Mouse (Mus musculus) limb, embryonic 15.5 days (tissue): ENCODE results near the gene Tnp2. TPM values are rescaled to one million over a fixed set of nuclear protein-coding genes. Genes with fewer than 3 reads are reported as not detected.
A peak's percentile ranks its signal among the peaks of the same experiment; 100 is the strongest.

Experiments used
- ATAC-seq: fragments of 200-750 bp; cut with Nextera tagmentation; 2 replicates; pipeline ENCODE4 v1.8.0; 2017; ENCODE audit warnings: low read depth, moderate TSS enrichment; ENCODE audit not compliant: insufficient number of reproducible peaks, low FRiP score, low TSS enrichment
- H3K27ac ChIP-seq: fragments of 300-500 bp; sonication (generic); 2 replicates; pipeline ENCODE4 v1.5.1; 2015; ENCODE audit warnings: moderate library complexity, mild to moderate bottlenecking, inconsistent platforms
- H3K27me3 ChIP-seq: fragments of 300-500 bp; sonication (generic); 2 replicates; pipeline ENCODE4 v1.6.1; 2015; ENCODE audit warnings: inconsistent platforms
- H3K36me3 ChIP-seq: fragments of 300-500 bp; sonication (generic); 2 replicates; pipeline ENCODE4 v1.6.1; 2015; ENCODE audit warnings: inconsistent platforms
- H3K4me1 ChIP-seq: fragments of 300-500 bp; sonication (generic); 2 replicates; pipeline ENCODE4 v1.6.1; 2015; ENCODE audit warnings: inconsistent platforms
- H3K4me2 ChIP-seq: fragments of 300-500 bp; sonication (generic); 2 replicates; pipeline ENCODE4 v1.6.1; 2015; ENCODE audit warnings: mild to moderate bottlenecking, inconsistent platforms
- H3K4me3 ChIP-seq: fragments of 300-500 bp; sonication (generic); 2 replicates; pipeline ENCODE4 v1.5.1; 2015; ENCODE audit warnings: mild to moderate bottlenecking, inconsistent platforms
- H3K9ac ChIP-seq: fragments of 300-500 bp; sonication (generic); 2 replicates; pipeline ENCODE4 v1.6.1; 2015; ENCODE audit warnings: inconsistent platforms
- H3K9me3 ChIP-seq: fragments of 300-500 bp; sonication (generic); 2 replicates; pipeline ENCODE4 v1.6.1; 2016; ENCODE audit warnings: inconsistent platforms
- WGBS: fragments of 180-500 bp; shearing (Covaris S2); methylation state at CpG from one replicate; pipeline ENCODE4 v1.1.7; 2015; 5-methylcytosine and 5-hydroxymethylcytosine counted together
- polyA plus RNA-seq: library from polyadenylated mRNA; unstranded; fragments of >200 nt; fragmentation: Nextera tagmentation; extraction: Ambion mirVana; gene quantifications from 2 replicates; pipeline ENCODE4 v1.2.1, GENCODE M21; 2015

The Tnp2 gene
- polyA plus RNA-seq, 1 experiment from 2014 or later = not detected

DNA sequence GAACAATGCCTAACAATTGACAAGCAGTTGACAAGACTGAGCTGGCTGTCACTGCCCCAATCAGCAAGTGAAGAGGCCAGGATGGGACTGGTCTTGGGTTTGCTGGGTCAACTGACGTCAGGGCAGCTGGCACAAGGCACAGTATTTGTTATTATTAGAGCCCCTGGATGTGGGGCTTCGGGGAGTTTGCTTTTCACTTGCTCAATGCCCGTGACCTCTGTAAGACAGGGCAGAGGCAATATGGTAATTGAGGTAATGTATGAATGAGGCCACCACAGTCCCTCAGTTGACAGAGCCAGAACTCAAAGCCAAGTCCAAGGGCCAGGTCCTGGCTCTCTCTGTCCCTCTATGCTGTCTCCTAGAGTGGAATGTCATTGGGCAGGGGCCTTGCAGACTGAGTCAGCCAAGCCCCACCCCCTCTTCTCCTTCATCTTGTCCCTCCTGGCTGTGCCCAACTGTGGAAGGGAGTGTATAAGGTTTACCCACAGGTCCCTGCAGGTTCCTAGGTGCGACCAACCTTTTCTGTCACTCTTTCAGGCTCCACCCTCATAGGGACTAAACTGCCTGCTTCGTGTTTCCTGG, 10.8 kb downstream of the Tnp2 start:
- no peak for ATAC-seq
- WGBS = 75% methylated on average over 5 of the region's 5 CpGs
- no peak overlapping the region for H3K4me3 ChIP-seq

DNA sequence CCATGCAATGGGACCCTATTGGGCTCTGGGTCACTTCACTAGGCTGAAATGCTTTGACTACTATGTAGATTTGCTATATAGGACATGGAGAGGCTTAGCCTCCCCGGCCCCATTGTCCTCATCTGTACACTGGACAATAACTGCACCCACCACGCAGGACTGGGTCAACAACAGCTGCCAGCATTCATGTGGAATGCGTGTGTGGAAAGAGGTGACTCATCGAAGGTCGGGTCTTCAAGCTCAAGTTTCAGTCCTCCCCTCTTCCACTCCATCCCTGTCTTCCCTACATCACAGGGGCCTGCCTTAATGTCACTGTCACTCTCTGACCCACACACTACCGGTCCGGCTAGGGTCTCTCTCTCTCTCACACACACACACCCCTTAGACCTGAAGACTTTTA, 12.1 kb downstream of the Tnp2 start:
- no peak for ATAC-seq
- WGBS = 54% methylated on average over 7 of the region's 7 CpGs

More for the DNA sequence above, 10.8 kb downstream of the Tnp2 start:
- Histone ChIP-seq H3K27me3 (no peaks in the 10 kb centered on the region), H3K4me2 (no peak overlapping the region), H3K36me3 (no peaks in the 10 kb centered on the region), H3K4me1 (peaks cover 26% of the 10 kb centered on the region), H3K9ac (no peak overlapping the region), H3K9me3 (no peaks in the 10 kb centered on the region), H3K27ac (no peak overlapping the region)

DNA sequence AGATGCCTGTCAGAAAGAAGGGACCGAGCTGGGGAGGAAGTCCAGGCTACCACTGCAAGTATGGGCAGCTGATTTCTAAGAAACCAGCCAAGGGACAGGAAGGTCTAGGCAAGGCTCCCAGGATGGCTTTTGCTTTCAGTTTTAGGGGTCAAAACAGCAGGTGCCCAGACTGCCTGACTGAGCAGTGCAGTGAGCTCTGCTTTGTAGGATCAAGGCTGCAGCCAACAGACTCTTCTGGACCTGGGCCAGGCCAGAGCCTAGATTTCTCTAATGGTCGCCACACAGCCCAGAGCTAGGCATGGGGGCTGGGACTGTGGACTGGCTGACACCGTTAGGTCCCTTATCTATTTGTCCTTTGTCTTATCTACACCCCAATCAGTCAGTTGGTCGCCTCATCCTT, 13.7 kb downstream of the Tnp2 start:
- WGBS = 66% methylated on average over 4 of the region's 4 CpGs
- H3K4me2 ChIP-seq = no peak overlapping the region
- no peak for ATAC-seq
- H3K36me3 ChIP-seq = no peaks in the 10 kb centered on the region
- H3K9ac ChIP-seq = no peak overlapping the region
- H3K9me3 ChIP-seq = no peaks in the 10 kb centered on the region
- peaks cover 13% of the 10 kb centered on the region for H3K4me1 ChIP-seq
- H3K27me3 ChIP-seq = no peaks in the 10 kb centered on the region
- H3K27ac ChIP-seq = no peak overlapping the region
- no peak overlapping the region for H3K4me3 ChIP-seq

More for the DNA sequence above, 12.1 kb downstream of the Tnp2 start:
- Histone ChIP-seq H3K27ac (no peak overlapping the region), H3K4me3 (no peak overlapping the region), H3K4me2 (no peak overlapping the region), H3K9me3 (no peaks in the 10 kb centered on the region), H3K27me3 (no peaks in the 10 kb centered on the region), H3K9ac (no peak overlapping the region), H3K4me1 (peaks cover 15% of the 10 kb centered on the region), H3K36me3 (no peaks in the 10 kb centered on the region)

DNA sequence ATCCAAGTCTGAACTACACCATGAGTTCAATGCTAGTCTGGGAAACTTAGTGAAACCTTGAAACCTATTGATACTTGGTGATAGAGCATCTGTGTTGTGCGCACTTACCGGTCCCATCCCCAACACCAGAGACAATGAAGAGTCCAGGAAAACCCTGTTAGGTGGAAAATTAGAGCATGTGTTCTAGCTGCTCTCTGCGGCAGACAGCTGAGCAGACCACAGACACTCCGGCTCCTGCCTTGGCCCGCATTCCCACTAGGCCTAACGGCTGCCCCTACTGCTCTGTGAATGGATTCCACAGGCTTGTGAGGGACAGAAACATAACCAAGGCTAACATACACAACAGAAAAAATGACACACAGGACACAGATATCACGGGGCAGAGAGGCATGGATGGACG, 14.9 kb downstream of the Tnp2 start:
- ATAC-seq = no peak
- no peak overlapping the region for H3K4me2 ChIP-seq
- H3K4me1 ChIP-seq = peaks cover 23% of the 10 kb centered on the region
- no peaks in the 10 kb centered on the region for H3K9me3 ChIP-seq
- H3K27ac ChIP-seq = no peak overlapping the region
- H3K9ac ChIP-seq = no peak overlapping the region
- no peaks in the 10 kb centered on the region for H3K27me3 ChIP-seq
- 71% methylated on average over 8 of the region's 8 CpGs for WGBS
- no peak overlapping the region for H3K4me3 ChIP-seq
- no peaks in the 10 kb centered on the region for H3K36me3 ChIP-seq

DNA sequence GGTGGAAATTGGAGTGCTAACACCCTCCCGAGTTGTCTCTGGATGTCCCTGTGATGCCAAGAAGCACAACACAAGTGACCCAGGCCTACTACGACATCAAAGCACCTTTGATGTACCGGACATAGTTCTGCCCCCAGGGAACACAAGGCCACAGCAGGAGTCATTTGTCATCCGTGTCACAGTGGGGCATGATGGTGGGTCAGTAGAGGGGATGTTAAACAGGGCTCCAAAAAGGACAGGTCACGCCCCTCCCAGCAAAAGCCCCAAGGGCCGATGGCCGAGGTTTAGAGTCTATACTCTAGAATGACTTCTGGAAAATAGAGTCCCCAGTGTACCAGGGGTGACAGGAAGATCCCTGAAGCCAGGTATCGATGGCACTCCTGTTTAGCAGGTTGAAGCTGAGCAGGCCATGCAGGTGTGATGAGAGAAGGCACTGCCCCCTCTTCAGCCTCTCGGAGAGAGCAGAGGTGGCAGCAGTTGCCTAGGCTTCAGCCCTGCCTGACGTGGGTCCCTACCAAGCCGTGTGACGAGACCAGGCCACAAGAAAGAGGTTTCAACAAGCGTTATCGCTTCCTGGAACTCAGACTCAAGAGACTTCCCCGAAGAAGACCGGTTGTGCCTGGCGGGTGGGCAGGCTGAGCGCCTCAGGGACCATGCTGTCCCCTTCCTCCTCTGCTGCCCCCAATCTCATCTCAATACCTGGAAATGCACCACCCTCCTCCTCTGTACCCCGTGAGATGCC, 16.5 kb downstream of the Tnp2 start:
- no peak overlapping the region for H3K4me3 ChIP-seq
- H3K4me1 ChIP-seq = peaks cover 23% of the 10 kb centered on the region
- ATAC-seq = no peak
- H3K4me2 ChIP-seq = no peak overlapping the region
- H3K27me3 ChIP-seq = no peaks in the 10 kb centered on the region
- WGBS = 52% methylated on average over 19 of the region's 19 CpGs
- no peaks in the 10 kb centered on the region for H3K9me3 ChIP-seq
- no peaks in the 10 kb centered on the region for H3K36me3 ChIP-seq
- no peak overlapping the region for H3K27ac ChIP-seq
- no peak overlapping the region for H3K9ac ChIP-seq

DNA sequence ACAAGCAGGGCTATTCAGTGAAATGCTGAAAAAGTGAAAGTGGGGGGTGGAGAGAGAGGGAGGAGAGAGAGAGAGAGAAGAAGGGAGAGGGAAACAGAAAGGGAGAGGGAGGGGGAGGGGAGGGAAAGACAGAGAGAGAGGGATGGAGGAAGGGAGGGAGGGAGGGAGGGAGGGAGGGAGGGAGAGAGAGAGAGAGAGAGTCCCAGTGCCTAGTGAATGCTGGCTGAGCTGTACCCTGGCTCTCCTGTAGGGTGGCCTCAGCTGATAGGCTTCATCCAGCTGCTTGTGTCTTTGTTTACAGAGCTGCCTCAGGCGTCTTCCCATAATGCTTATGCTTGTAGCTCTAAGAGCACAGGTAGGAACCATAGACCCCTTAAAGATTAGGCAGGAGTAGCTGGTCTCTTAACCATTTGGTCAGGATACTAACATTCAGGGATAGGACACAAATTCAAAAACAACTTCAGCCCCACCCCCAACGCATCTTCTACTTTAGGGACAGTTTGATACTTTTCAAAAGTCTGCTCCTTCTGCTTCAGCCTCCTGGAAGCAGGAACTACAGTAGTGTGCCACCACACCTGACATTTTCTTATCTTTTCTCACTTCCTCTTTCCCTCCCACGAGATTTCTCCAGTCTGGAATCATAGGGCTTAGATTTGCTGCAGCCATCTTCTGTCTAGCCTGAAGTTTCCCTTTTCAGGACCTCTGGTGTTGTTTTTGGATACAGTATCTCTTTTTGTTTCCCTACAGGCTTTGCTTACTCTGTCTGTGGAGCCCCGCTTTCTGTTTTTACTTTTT, 17.7 kb downstream of the Tnp2 start:
- no peaks in the 10 kb centered on the region for H3K36me3 ChIP-seq
- no peak overlapping the region for H3K9ac ChIP-seq
- H3K27me3 ChIP-seq = no peaks in the 10 kb centered on the region
- H3K9me3 ChIP-seq = no peaks in the 10 kb centered on the region
- no peak for ATAC-seq
- H3K4me2 ChIP-seq = no peak overlapping the region
- H3K4me1 ChIP-seq = peaks cover 23% of the 10 kb centered on the region
- 0 out of 2 replicates have a peak overlapping the region, but pooled peaks have one; percentile 22 for H3K27ac ChIP-seq
- no peak overlapping the region for H3K4me3 ChIP-seq
- 45% methylated on average over 4 of the region's 4 CpGs for WGBS

DNA sequence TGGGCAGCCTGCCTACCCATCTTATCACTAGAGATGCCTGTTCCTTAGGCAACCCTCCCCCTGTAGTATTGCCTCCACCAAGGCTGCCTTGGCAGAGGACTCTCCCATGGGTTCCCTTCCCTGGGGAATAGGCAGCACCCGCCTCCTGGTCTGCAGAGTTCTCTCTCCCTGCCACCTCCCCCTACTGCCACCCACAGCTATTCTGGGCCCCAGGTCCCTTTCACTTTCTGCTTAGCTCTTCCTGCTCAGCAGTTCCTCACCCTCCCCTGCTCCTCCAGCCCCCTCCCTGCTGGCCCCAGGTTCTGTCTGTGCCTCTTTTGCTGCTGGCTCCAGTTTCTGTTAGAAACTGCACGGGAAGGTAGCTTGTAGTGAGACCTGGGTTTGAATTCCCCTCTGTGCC, 18.8 kb downstream of the Tnp2 start:
- ATAC-seq = no peak
- Histone ChIP-seq H3K27ac (no peak overlapping the region), H3K9ac (no peak overlapping the region), H3K27me3 (no peaks in the 10 kb centered on the region), H3K9me3 (no peaks in the 10 kb centered on the region), H3K4me2 (no peak overlapping the region), H3K4me3 (no peak overlapping the region), H3K36me3 (no peaks in the 10 kb centered on the region), H3K4me1 (peaks cover 23% of the 10 kb centered on the region)
- 36% methylated on average over 2 of the region's 2 CpGs for WGBS

DNA sequence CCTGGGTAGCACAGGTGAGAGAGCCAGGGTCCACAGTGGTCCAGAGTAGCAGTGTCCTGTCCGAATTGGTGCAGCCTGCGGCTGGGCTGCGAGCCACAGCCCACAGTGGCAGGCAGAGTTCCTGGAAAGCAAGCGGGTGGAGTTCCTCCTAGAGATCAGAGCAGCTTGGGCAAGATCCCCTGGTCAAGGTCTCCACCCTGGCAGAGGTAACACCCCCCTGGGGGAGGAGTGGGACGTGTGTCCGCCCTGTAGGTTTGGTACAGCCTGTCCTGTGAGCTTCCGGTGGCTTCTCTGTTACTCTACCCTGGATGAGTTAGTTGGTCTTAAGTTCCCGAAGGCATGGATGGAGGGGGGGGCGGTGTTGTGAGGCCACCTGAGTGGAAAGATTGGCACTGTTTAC, 19.6 kb downstream of the Tnp2 start:
- no peak overlapping the region for H3K27ac ChIP-seq
- no peak overlapping the region for H3K9ac ChIP-seq
- H3K27me3 ChIP-seq = no peaks in the 10 kb centered on the region
- ATAC-seq = no peak
- H3K4me2 ChIP-seq = no peak overlapping the region
- H3K9me3 ChIP-seq = no peaks in the 10 kb centered on the region
- H3K4me1 ChIP-seq = peaks cover 23% of the 10 kb centered on the region
- WGBS = 35% methylated on average over 9 of the region's 9 CpGs
- no peak overlapping the region for H3K4me3 ChIP-seq
- H3K36me3 ChIP-seq = no peaks in the 10 kb centered on the region

DNA sequence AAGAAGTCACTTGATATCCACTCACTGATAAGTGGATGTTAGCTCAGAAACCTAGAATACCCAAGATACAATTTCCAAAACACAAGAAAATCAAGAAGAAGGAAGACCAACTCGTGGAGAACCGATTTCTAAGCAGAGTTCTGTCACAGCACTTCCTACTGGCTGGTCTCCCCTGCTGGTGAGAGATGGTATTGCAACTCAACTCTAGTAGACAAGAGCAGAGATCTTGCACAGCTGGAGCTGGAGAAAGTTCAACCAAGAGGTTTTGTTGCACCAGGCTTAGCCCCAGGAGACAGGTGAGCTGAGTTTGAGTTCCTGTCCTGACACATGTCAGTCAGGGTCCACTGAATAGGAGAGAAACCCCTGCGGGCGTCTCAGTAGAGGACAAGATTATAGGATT, 21.3 kb downstream of the Tnp2 start:
- Histone ChIP-seq H3K27ac (no peak overlapping the region), H3K9ac (no peak overlapping the region), H3K9me3 (no peaks in the 10 kb centered on the region), H3K4me3 (no peak overlapping the region), H3K36me3 (no peaks in the 10 kb centered on the region), H3K4me1 (peaks cover 23% of the 10 kb centered on the region), H3K27me3 (no peaks in the 10 kb centered on the region), H3K4me2 (no peak overlapping the region)
- no peak for ATAC-seq
- WGBS = 48% methylated on average over 4 of the region's 4 CpGs

DNA sequence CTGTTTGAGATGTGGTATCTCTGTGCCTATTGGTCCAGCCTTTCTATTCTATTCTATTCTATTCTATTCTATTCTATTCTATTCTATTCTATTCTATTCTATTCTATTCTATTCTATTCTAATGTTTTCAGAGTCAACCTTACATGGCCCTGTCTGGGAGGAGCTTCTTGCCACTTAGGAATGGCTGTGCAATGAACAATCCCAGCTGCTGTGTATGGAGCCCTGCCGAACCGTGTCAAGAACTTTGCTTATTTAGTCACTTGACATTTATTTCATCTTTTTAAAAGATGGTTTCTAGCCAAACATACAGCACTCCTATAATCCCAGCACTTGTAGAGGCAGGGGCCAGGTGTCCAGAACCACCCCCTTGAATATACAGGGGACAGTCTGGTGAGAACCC, 24.1 kb downstream of the Tnp2 start:
- H3K9ac ChIP-seq = no peak overlapping the region
- H3K9me3 ChIP-seq = no peaks in the 10 kb centered on the region
- no peak overlapping the region for H3K4me3 ChIP-seq
- ATAC-seq = no peak
- H3K36me3 ChIP-seq = no peaks in the 10 kb centered on the region
- no peak overlapping the region for H3K27ac ChIP-seq
- peaks cover 10% of the 10 kb centered on the region for H3K4me1 ChIP-seq
- no peaks in the 10 kb centered on the region for H3K27me3 ChIP-seq
- no peak overlapping the region for H3K4me2 ChIP-seq
- WGBS = 65% methylated on average over 2 of the region's 2 CpGs

DNA sequence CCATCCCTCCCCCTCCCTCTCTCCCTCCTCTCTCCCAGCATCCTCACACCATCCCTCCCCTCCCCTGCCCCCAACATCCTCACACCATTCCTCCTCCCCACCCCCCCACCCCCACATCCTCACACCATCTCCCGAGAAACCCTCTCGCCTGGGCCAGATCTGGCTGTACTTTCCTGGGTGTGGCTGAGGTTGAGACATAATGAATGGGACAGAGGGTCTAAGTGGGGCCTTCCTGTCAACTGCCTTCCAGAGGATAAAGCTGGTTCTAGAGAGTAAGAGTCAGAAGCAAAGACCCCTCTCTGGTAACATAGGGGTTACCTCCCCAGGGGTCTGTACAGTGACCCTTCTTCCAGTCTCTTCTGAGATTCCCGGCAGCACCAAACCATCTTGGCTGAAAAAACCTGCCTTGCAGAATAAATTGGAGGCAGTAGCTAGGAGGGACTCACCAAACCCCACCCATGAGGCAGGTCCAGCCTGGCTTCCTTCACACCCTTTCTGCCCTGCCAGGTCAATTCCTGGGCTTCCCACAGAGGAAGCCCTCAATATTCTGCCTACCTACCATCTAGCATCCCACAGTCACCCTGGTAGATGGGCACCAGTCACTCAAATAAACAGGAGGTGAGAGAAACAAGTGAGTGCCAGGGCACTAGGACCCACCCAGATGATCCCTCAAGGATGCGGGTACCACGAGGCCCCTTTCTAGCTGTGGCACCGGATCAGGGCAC, 24.8 kb downstream of the Tnp2 start:
- ATAC-seq = no peak
- Histone ChIP-seq H3K4me3 (no peak overlapping the region), H3K9ac (no peak overlapping the region), H3K36me3 (no peaks in the 10 kb centered on the region), H3K9me3 (no peaks in the 10 kb centered on the region), H3K4me1 (peaks cover 5% of the 10 kb centered on the region), H3K27me3 (no peaks in the 10 kb centered on the region), H3K27ac (no peak overlapping the region), H3K4me2 (no peak overlapping the region)
- 51% methylated on average over 6 of the region's 6 CpGs for WGBS
